Mouse (Mus musculus) intestine, embryonic 16.5 days (tissue): Measurements from ENCODE around the gene 3110021N24Rik. TPM values are rescaled to one million over a fixed set of nuclear protein-coding genes. Genes with fewer than 3 reads are reported as not detected.

Experiments used
- ATAC-seq: fragments of 200-750 bp; cut with Nextera tagmentation; 2 replicates; pipeline ENCODE4 v1.8.0; 2017; ENCODE audit warnings: moderate TSS enrichment, moderate library complexity
- H3K27ac ChIP-seq: fragments of 300-500 bp; sonication (generic); 2 replicates; pipeline ENCODE4 v1.5.1; 2014; ENCODE audit warnings: mild to moderate bottlenecking, low read length
- H3K27me3 ChIP-seq: fragments of 300-500 bp; sonication (generic); replicated peaks from 2 replicates; pipeline ENCODE4 v1.6.1; 2014; ENCODE audit warnings: low read length, control low read depth, mixed read lengths; ENCODE audit not compliant: control insufficient read depth, insufficient read depth
- H3K36me3 ChIP-seq: fragments of 300-500 bp; sonication (generic); 2 replicates; pipeline ENCODE4 v1.6.1; 2014; ENCODE audit warnings: low read length, control low read depth; ENCODE audit not compliant: control insufficient read depth, insufficient read depth
- H3K4me1 ChIP-seq: fragments of 300-500 bp; sonication (generic); 2 replicates; pipeline ENCODE4 v1.6.1; 2014; ENCODE audit warnings: low read length, control low read depth, mixed read lengths; ENCODE audit not compliant: control insufficient read depth, insufficient read depth
- H3K4me2 ChIP-seq: fragments of 300-500 bp; sonication (generic); 2 replicates; pipeline ENCODE4 v1.6.1; 2014; ENCODE audit warnings: low read depth, low read length, control low read depth
- H3K4me3 ChIP-seq: fragments of 300-500 bp; sonication (generic); 2 replicates; pipeline ENCODE4 v1.5.1; 2014; ENCODE audit warnings: mild to moderate bottlenecking, low read length
- H3K9ac ChIP-seq: fragments of 300-500 bp; sonication (generic); 2 replicates; pipeline ENCODE4 v1.6.1; 2014; ENCODE audit warnings: low read depth, low read length
- H3K9me3 ChIP-seq: fragments of 300-500 bp; sonication (generic); 2 replicates; pipeline ENCODE4 v1.6.1; 2016; ENCODE audit warnings: low read length, control low read depth; ENCODE audit not compliant: control insufficient read depth
- WGBS: fragments of 180-500 bp; shearing (Covaris S2); extraction: QIAGEN DNeasy Blood & Tissue Kit; methylation state at CpG from one replicate; pipeline ENCODE4 v1.1.7; 2014; 5-methylcytosine and 5-hydroxymethylcytosine counted together
- polyA plus RNA-seq: library from polyadenylated mRNA; unstranded; fragments of >200 nt; fragmentation: Nextera tagmentation; extraction: Ambion mirVana; gene quantifications from 2 replicates; pipeline ENCODE4 v1.2.1, GENCODE M21; 2015

Gene 3110021N24Rik
- polyA plus RNA-seq, 1 experiment from 2014 or later: 1.3 TPM

- H3K4me1 ChIP-seq: no peaks in the 10 kb centered on the region
- H3K36me3 ChIP-seq: no peaks in the 10 kb centered on the region
- H3K4me3 ChIP-seq: no peak overlapping the region
- ATAC-seq: no peak
- no peak overlapping the region for H3K27ac ChIP-seq
- H3K4me2 ChIP-seq: no peak overlapping the region
- 0 out of 2 replicates have a peak, but pooled peaks cover 2% of the 10 kb centered on the region for H3K9me3 ChIP-seq
- H3K27me3 ChIP-seq: no peaks in the 10 kb centered on the region
- WGBS: 53% methylated on average over 3 of the region's 3 CpGs
- H3K9ac ChIP-seq: no peak overlapping the region
Measured at GRCm38 (mm10) chr4:108731582-108731981, 12.1 kb downstream of the 3110021N24Rik start.

- H3K9ac ChIP-seq: no peak overlapping the region
- no peak overlapping the region for H3K4me2 ChIP-seq
- peak overlapping the region; percentile 74; the same call in 1 of the 2 replicates for H3K27ac ChIP-seq
- H3K27me3 ChIP-seq: no peaks in the 10 kb centered on the region
- no peak overlapping the region for H3K4me3 ChIP-seq
- ATAC-seq: peak; percentile 89
- peaks cover 5% of the 10 kb centered on the region for H3K4me1 ChIP-seq
- WGBS: 75% methylated on average over 3 of the region's 3 CpGs
- H3K9me3 ChIP-seq: no peaks in the 10 kb centered on the region
- H3K36me3 ChIP-seq: no peaks in the 10 kb centered on the region
Measured at GRCm38 (mm10) chr4:108746160-108746873, 26.9 kb downstream of the 3110021N24Rik start.

GRCm38 (mm10) chr4:108759583-108759982 is 40.1 kb downstream of the 3110021N24Rik start:
- H3K4me1 ChIP-seq: peaks cover 1% of the 10 kb centered on the region; the same call in 1 of the 2 replicates
- H3K27me3 ChIP-seq: no peaks in the 10 kb centered on the region
- H3K36me3 ChIP-seq: no peaks in the 10 kb centered on the region
- no peak overlapping the region for H3K9ac ChIP-seq
- H3K4me2 ChIP-seq: no peak overlapping the region
- ATAC-seq: peak; percentile 84
- no peaks in the 10 kb centered on the region for H3K9me3 ChIP-seq
- H3K27ac ChIP-seq: peak overlapping the region; percentile 60; the same call in 1 of the 2 replicates
- no peak overlapping the region for H3K4me3 ChIP-seq
- 73% methylated on average over 3 of the region's 3 CpGs for WGBS

GRCm38 (mm10) chr4:108768527-108768926 is 49.1 kb downstream of the 3110021N24Rik start:
- Histone ChIP-seq H3K4me1 (peaks cover 2% of the 10 kb centered on the region; the same call in 1 of the 2 replicates), H3K27ac (no peak overlapping the region), H3K4me3 (no peak overlapping the region), H3K27me3 (no peaks in the 10 kb centered on the region), H3K36me3 (no peaks in the 10 kb centered on the region), H3K4me2 (no peak overlapping the region), H3K9ac (no peak overlapping the region), H3K9me3 (no peaks in the 10 kb centered on the region)
- peak; percentile 50; the same call in 1 of the 2 replicates for ATAC-seq

GRCm38 (mm10) chr4:108779763-108780056 is 60.3 kb downstream of the 3110021N24Rik start:
- H3K27ac ChIP-seq: peak overlapping the region; percentile 95
- peak overlapping the region; percentile 95 for H3K9ac ChIP-seq
- 2% methylated on average over 7 of the region's 7 CpGs for WGBS
- ATAC-seq: no peak
- H3K4me3 ChIP-seq: peak overlapping the region; percentile 85
- H3K27me3 ChIP-seq: no peaks in the 10 kb centered on the region
- no peaks in the 10 kb centered on the region for H3K36me3 ChIP-seq
- no peaks in the 10 kb centered on the region for H3K4me1 ChIP-seq
- peak overlapping the region; percentile 59 for H3K4me2 ChIP-seq
- no peaks in the 10 kb centered on the region for H3K9me3 ChIP-seq

GRCm38 (mm10) chr4:108780057-108780863 is 60.8 kb downstream of the 3110021N24Rik start, which contains the start of gene Zfyve9:
Zfyve9 (minus strand) TSS chr4:108780798.
- peak within 1 kb of the TSS; percentile 95 for H3K9ac ChIP-seq
- no peaks in the 10 kb centered on the region for H3K9me3 ChIP-seq
- H3K4me2 ChIP-seq: peak within 1 kb of the TSS; percentile 59
- under 1% methylated on average over 79 of the region's 111 CpGs for WGBS
- H3K4me3 ChIP-seq: peak within 1 kb of the TSS; percentile 85
- H3K27me3 ChIP-seq: no peaks in the 10 kb centered on the region
- peak within 1 kb of the TSS; percentile 95 for H3K27ac ChIP-seq
- peak; percentile 93 for ATAC-seq
- no peaks in the 10 kb centered on the region for H3K36me3 ChIP-seq
- no peaks in the 10 kb centered on the region for H3K4me1 ChIP-seq

GRCm38 (mm10) chr4:108780864-108781205 is 61.4 kb downstream of the 3110021N24Rik start:
- no peaks in the 10 kb centered on the region for H3K27me3 ChIP-seq
- H3K36me3 ChIP-seq: no peaks in the 10 kb centered on the region
- peak overlapping the region; percentile 59 for H3K4me2 ChIP-seq
- H3K27ac ChIP-seq: peak overlapping the region; percentile 95
- peak overlapping the region; percentile 95 for H3K9ac ChIP-seq
- peak overlapping the region; percentile 85 for H3K4me3 ChIP-seq
- no peaks in the 10 kb centered on the region for H3K9me3 ChIP-seq
- no peaks in the 10 kb centered on the region for H3K4me1 ChIP-seq
- WGBS: under 1% methylated on average over 13 of the region's 20 CpGs
- no peak for ATAC-seq

GRCm38 (mm10) chr4:108781596-108781995 is 62.1 kb downstream of the 3110021N24Rik start:
- H3K27ac ChIP-seq: no peak overlapping the region
- H3K4me1 ChIP-seq: no peaks in the 10 kb centered on the region
- H3K27me3 ChIP-seq: no peaks in the 10 kb centered on the region
- 0 out of 2 replicates have a peak overlapping the region, but pooled peaks have one; percentile 85 for H3K4me3 ChIP-seq
- no peaks in the 10 kb centered on the region for H3K36me3 ChIP-seq
- H3K4me2 ChIP-seq: peak overlapping the region; percentile 59
- ATAC-seq: 0 out of 2 replicates have a peak, but pooled peaks have one; percentile 20
- no peak overlapping the region for H3K9ac ChIP-seq
- WGBS: 55% methylated on average over 3 of the region's 3 CpGs
- H3K9me3 ChIP-seq: no peaks in the 10 kb centered on the region

GRCm38 (mm10) chr4:108782421-108783085 is 63.1 kb downstream of the 3110021N24Rik start:
- H3K4me2 ChIP-seq: no peak overlapping the region
- no peak overlapping the region for H3K9ac ChIP-seq
- H3K27ac ChIP-seq: no peak overlapping the region
- H3K27me3 ChIP-seq: no peaks in the 10 kb centered on the region
- ATAC-seq: no peak
- no peaks in the 10 kb centered on the region for H3K9me3 ChIP-seq
- 40% methylated on average over 8 of the region's 8 CpGs for WGBS
- no peaks in the 10 kb centered on the region for H3K4me1 ChIP-seq
- H3K4me3 ChIP-seq: no peak overlapping the region
- H3K36me3 ChIP-seq: no peaks in the 10 kb centered on the region
